Mouse (Mus musculus): ENCODE results near the gene Ppp1r18. TPM values are rescaled to one million over a fixed set of nuclear protein-coding genes. Genes with fewer than 3 reads are reported as not detected.

Ppp1r18 gene
- total RNA-seq (2018; cell fraction: chromatin; rRNA removed): 100 to 1,000 TPM in 22 of 26 experiments, 10 to 100 TPM in 4; 62.2 to 295 (median 178) TPM
- 100 to 1,000 TPM; 183 to 254 (median 218) TPM for total RNA-seq (2018; cell fraction: cytosol; rRNA removed)
- 100 to 1,000 TPM in 24 of 26 experiments, 10 to 100 TPM in 2; 99.4 to 300 (median 213) TPM for total RNA-seq (2018; cell fraction: nucleus; rRNA removed)
- polyA plus RNA-seq (2018): 166 to 235 TPM (median 189 TPM) in 3 replicates

DNA sequence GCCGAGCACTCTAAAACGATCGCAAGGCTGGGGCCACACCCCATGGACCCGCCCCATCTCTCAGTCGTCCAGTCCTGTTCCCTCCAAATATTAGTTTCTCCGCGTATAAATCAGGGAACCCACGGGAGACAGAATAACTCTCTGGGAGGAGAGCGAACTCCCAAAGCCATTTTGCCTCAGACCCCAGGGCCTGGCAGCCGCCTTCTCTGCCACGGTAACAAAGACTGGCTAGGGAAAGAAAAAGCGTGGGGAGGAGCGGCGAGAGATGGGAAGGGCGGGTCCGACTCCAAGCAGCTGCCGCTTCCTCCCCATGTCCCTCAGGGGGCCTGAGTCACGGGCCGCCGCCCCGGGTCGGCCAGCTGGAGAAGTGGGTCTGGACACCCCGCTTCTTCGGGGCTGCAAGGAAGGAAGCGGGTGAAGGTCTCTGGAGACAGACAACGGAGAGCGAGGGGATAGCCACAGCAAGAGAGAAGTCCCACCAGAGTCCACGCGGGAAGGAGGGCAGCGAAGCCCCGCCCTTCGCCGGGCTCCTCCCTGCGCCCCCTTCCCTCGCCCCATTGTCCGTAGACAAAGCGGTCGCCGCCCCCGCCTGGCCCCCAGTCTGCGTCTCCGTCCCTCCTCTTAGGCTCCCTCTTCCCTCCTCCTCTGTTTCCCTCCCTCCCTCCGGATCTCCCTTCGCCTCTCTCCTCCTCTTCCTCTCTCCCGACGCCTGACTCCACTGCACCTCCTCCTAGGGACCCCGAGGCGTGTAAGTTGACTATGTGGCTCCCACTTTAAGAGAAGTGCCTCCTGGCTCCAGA is at the start of gene Ppp1r18:
Ppp1r18 (plus strand) TSS at position 113 of the 800 bp plus-strand sequence.
- Histone ChIP-seq H3K4me3 (ENCODE audit: inconsistent target) (peak within 1 kb of the TSS; percentile 97), H3K79me2 (ENCODE audit: inconsistent target) (peaks cover 59% of the 10 kb centered on the region), H3K36me3 (ENCODE audit: inconsistent target) (no peaks in the 10 kb centered on the region), H3K27ac (peak within 1 kb of the TSS; percentile 98)
- 0% methylated on average over 48 of the region's 48 CpGs for WGBS (ENCODE audit: missing documents)

DNA sequence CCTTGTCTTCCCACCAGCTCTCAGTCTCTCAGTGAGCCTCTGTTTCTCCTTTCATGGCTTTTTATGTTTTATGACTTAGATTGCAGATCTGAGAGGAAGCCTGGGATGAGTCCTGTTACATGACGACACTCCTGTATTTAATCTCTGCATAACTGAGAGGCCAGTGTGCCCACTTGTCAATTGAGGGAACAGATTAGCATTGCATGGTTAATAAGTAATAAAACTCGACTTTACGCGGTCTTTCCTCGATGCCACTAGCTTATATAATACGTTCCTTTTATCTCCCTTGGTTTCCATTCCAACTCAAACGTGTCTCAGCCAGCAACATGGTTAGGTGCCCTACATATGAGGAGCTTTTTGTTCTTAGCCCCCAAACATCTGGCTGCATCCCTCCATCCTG is 49.6 kb upstream of the Ppp1r18 start:
- no peak overlapping the region for H3K4me3 ChIP-seq (ENCODE audit: inconsistent target)
- H3K36me3 ChIP-seq (ENCODE audit: inconsistent target): no peaks in the 10 kb centered on the region
- H3K79me2 ChIP-seq (ENCODE audit: inconsistent target): no peaks in the 10 kb centered on the region
- 81% methylated on average over 7 of the region's 7 CpGs for WGBS (ENCODE audit: missing documents)
- peak overlapping the region; percentile 86; the same call in 1 of the 2 replicates for H3K27ac ChIP-seq

DNA sequence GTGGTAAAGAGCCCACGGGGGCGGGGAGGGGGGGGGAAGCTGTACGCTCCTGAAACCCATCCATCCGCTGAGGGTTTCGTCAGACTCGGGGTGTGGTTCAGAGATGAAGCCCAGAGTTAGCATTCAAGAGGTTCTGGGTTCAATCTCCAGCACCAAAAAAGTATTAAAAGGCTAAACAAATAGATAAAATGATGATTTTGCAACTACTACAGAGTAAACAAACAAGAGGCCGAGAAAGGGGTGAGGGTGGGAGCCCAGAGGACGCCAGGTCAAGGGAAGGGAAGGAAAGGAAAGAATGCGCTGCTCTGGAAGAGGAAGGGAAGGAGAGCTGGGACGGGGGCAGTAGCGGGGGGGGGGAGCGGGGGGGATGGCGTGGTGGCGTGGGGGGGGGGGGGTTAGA is 48.7 kb upstream of the Ppp1r18 start:
- no peak overlapping the region for H3K4me3 ChIP-seq (ENCODE audit: inconsistent target)
- 75% methylated on average over 6 of the region's 14 CpGs for whole genome bisulfite sequencing (ENCODE audit: missing documents)
- H3K36me3 ChIP-seq (ENCODE audit: inconsistent target): no peaks in the 10 kb centered on the region
- H3K79me2 ChIP-seq (ENCODE audit: inconsistent target): peaks cover 3% of the 10 kb centered on the region
- no peak overlapping the region for H3K27ac ChIP-seq

DNA sequence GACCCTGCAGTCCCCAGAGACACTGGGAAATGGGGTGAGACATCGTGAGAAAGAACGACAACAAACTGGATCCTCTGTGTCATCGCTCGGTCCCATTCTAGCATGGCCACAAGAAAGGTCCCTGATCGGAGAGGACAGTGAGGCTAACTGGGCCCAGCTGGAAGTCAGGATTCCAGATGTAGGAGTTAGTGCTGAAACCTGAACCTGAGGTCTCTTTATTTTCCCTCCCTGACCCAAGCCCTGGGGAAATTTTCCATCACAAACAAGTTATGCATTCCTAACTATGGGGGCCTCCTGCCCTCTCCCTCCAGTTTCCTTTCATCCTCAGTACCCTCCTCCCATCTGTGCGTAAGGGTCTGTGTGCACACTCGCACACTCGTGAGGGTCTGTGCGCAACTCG is 48.2 kb upstream of the Ppp1r18 start:
- Histone ChIP-seq H3K27ac (no peak overlapping the region), H3K4me3 (ENCODE audit: inconsistent target) (no peak overlapping the region), H3K79me2 (ENCODE audit: inconsistent target) (peaks cover 8% of the 10 kb centered on the region), H3K36me3 (ENCODE audit: inconsistent target) (no peaks in the 10 kb centered on the region)
- 93% methylated on average over 10 of the region's 10 CpGs for whole genome bisulfite sequencing (ENCODE audit: missing documents)

DNA sequence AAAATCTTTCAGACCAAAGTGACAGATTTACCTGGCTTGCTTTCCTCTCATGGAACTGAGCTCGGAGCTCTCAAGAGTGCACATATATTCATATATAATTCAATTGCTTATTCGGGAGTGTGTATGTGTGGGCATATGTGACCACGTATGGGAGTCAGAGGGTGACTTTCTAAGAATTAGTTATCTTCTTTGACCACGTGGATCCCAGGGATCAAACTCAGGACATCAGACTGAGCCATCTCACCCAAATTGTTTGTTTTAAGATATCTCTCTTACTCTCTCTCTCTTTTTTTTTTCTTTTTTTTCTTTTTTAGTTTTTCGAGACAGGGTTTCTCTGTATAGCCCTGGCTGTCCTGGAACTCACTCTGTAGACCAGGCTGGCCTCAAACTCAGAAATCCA is 45.3 kb upstream of the Ppp1r18 start:
- WGBS (ENCODE audit: missing documents): 92% methylated on average over 4 of the region's 5 CpGs
- no peak overlapping the region for H3K27ac ChIP-seq
- no peak overlapping the region for H3K4me3 ChIP-seq (ENCODE audit: inconsistent target)
- peaks cover 13% of the 10 kb centered on the region for H3K79me2 ChIP-seq (ENCODE audit: inconsistent target)
- H3K36me3 ChIP-seq (ENCODE audit: inconsistent target): peaks cover 3% of the 10 kb centered on the region; the same call in 1 of the 2 replicates

DNA sequence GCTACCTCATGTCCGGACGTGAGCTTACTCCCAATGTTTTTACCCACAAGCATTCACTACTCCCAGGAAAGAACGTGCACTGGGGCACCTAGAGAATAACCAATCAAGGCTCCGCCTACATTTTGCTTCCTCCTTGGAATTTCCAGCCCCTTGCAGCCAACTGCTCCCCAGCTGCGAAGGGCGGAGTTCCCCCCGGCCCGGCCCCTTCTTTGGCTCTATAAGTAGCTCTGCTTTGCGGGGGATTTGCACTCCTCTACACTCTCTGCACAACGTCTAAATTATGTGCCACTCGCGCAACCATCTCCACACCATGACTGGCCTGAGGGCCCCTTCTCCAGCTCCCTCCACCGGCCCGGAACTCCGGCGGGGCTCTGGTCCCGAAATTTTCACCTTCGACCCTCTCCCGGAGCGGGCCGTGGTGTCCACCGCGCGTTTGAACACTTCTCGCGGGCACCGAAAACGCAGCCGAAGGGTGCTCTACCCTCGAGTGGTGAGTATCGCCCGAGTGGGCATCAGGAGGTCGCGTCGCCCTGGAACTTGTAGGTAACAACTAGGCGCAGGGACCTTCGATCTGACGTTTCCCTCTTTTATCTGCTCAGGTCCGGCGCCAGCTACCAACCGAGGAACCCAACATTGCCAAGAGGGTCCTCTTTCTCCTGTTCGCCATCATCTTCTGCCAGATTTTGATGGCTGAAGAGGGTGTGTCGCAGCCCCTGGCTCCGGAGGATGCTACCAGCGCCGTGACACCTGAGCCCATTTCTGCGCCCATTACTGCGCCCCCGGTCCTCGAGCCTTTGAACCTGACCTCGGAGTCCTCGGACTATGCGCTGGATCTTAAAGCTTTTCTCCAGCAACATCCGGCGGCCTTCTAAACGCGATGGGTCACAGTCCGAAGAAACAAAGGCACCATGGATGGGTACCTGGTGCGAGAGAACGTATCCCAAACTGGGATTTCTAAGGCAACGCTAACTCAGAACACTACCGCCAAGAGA is 43.7 kb upstream of the Ppp1r18 start, which contains the start of gene Ier3:
Ier3 (plus strand) TSS at position 246 of the 992 bp plus-strand sequence.
- peak within 1 kb of the TSS; percentile 84 for H3K27ac ChIP-seq

DNA sequence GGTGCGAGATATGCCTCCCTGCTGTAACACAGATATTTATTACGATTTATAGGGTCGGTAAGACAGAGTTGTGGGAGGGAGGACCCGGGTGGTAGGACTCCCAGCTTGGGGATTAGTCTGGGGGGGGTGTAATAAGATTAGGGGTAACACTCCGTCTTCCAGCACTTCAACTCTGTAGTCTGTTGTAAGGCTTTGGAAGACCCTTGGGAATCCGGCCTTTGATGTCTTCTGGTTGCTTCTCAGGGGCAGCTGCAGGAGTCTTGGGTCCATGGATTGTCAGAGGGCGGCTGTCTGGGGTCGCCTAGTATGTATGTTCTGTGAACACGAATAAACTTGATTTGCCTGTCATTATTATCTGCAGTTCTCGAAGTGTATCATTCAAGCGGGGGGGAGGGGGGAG is 42.8 kb upstream of the Ppp1r18 start:
- 1% methylated on average over 11 of the region's 11 CpGs for WGBS (ENCODE audit: missing documents)
- peak overlapping the region; percentile 84 for H3K27ac ChIP-seq
- peaks cover 27% of the 10 kb centered on the region for H3K36me3 ChIP-seq (ENCODE audit: inconsistent target)
- H3K4me3 ChIP-seq (ENCODE audit: inconsistent target): peak overlapping the region; percentile 94
- peaks cover 13% of the 10 kb centered on the region for H3K79me2 ChIP-seq (ENCODE audit: inconsistent target)

More for the DNA sequence above, 43.7 kb upstream of the Ppp1r18 start, which contains the start of gene Ier3:
- under 1% methylated on average over 62 of the region's 62 CpGs for WGBS (ENCODE audit: missing documents)
- H3K4me3 ChIP-seq (ENCODE audit: inconsistent target): peak within 1 kb of the TSS; percentile 94
- H3K36me3 ChIP-seq (ENCODE audit: inconsistent target): peaks cover 19% of the 10 kb centered on the region
- peaks cover 13% of the 10 kb centered on the region for H3K79me2 ChIP-seq (ENCODE audit: inconsistent target)

DNA sequence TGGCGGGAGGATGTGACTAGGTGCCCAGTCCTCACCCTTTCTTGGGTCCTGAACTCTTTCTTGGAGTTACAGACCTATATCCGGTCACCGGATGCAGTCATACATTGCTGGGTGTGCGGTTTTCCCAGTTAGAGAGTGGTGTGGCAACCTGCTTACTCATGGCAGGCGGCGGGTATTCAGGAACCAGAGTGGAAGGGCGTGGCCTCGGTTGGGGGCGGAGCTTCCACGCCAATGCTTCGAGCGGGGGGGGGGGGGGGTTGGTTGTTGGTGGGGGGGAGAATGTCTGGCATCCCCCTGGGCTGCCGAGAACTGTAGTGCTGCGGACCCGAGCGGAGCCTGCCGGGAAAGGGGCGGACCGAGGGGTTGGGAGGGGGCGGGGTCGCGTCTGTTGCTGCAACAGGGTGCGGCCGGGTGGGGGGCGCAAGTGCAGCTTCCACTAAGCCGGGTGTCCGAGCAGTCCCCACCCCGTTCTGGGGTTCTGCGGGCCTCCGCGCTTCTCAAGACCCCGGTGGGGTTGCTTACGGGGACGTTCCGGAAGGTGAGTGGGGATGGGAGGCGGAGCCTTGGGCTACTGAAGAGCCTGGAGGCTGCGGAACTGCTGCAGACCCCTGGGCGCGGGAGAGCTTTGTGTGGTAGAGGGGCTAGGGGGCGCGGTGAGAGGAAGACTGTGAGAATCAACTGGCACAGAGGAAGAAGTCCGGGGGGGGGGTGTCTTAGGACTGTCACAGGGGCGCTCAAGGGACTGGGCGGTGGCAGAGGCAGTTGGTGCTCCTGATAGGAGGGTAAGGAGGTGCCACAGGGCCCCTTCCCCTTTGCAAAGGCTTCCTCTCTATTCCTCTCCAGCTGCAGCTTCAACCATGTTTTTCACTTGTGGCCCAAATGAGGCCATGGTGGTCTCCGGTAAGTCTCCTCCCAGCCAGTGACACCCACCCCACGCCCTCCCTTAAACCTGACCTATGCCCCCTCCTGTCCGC is 42.1 kb upstream of the Ppp1r18 start, which contains the start of gene Flot1:
Flot1 (plus strand) TSS at position 267 of the 974 bp plus-strand sequence.
- peak within 1 kb of the TSS; percentile 84 for H3K27ac ChIP-seq
- H3K79me2 ChIP-seq (ENCODE audit: inconsistent target): peaks cover 13% of the 10 kb centered on the region
- WGBS (ENCODE audit: missing documents): 3% methylated on average over 40 of the region's 47 CpGs
- peak within 1 kb of the TSS; percentile 94 for H3K4me3 ChIP-seq (ENCODE audit: inconsistent target)
- peaks cover 29% of the 10 kb centered on the region for H3K36me3 ChIP-seq (ENCODE audit: inconsistent target)

DNA sequence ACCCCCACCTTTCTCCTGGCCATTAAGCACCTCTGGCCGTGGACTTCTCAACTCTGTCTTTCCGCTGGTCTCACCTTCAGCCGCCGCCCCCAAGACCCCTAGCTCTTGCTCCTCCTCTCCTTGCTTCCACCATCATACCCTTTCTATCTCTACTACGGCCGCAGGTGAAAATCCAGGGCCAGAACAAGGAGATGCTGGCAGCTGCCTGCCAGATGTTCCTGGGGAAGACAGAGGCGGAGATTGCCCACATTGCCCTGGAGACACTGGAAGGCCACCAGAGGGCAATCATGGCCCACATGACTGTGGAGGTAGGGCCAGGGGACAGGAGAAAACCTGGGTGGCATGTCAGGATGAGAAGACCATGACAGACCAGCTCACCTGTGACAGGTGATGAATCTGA is 41.0 kb upstream of the Ppp1r18 start:
- Histone ChIP-seq H3K79me2 (ENCODE audit: inconsistent target) (peaks cover 13% of the 10 kb centered on the region), H3K27ac (no peak overlapping the region), H3K4me3 (ENCODE audit: inconsistent target) (no peak overlapping the region), H3K36me3 (ENCODE audit: inconsistent target) (peaks cover 29% of the 10 kb centered on the region)
- 84% methylated on average over 7 of the region's 7 CpGs for WGBS (ENCODE audit: missing documents)

DNA sequence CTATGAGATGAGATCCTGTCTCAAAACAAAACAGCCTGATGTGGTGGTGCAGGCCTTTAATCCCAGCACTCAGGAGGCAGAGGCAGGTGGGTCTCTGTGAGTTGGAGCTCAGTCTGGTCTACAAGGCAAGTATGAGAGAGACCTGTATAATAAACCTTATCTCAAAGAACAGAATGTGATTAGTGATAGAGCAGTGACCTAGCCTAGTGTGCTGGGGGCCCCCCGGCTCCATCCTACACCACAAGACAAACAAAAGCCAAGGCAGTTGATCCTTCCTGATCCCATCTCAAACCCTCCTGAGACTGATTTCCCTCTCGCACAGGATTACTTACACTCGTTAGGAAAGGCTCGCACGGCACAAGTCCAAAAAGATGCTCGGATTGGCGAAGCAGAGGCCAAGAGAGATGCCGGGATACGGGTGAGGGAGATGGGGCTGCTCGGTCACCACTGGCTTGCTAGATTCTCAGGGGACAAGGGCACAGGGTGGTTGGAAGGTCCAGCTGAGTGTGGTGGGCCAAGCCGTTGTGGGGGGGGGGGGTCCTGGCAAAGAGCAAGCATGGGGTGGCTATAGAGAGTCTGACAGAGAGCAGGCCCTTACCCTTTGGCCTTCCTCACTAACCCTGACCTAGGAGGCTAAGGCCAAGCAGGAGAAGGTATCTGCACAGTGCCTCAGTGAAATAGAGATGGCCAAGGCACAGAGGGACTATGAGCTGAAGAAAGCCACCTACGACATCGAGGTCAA is 40.1 kb upstream of the Ppp1r18 start:
- H3K27ac ChIP-seq: no peak overlapping the region
- peaks cover 13% of the 10 kb centered on the region for H3K79me2 ChIP-seq (ENCODE audit: inconsistent target)
- peaks cover 29% of the 10 kb centered on the region for H3K36me3 ChIP-seq (ENCODE audit: inconsistent target)
- H3K4me3 ChIP-seq (ENCODE audit: inconsistent target): no peak overlapping the region
- 98% methylated on average over 5 of the region's 13 CpGs for WGBS (ENCODE audit: missing documents)

DNA sequence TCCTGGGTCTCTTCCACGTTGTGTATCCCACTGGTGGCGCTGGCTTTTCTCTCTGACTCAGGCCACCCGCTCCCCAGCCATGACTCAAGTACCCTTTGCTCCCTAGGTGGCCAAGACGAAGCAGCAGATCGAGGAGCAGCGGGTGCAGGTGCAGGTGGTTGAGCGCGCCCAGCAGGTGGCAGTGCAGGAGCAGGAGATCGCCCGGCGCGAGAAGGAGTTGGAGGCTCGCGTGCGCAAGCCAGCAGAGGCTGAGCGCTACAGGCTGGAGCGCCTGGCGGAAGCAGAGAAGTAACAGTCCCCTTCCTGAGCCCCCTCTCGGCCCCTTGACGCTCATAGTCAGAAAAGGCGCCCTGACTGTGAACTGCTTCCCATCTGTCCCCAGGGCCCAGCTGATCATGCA is 35.7 kb upstream of the Ppp1r18 start:
- H3K79me2 ChIP-seq (ENCODE audit: inconsistent target): peaks cover 17% of the 10 kb centered on the region
- H3K36me3 ChIP-seq (ENCODE audit: inconsistent target): peaks cover 59% of the 10 kb centered on the region
- no peak overlapping the region for H3K27ac ChIP-seq
- no peak overlapping the region for H3K4me3 ChIP-seq (ENCODE audit: inconsistent target)
- 11% methylated on average over 20 of the region's 21 CpGs for WGBS (ENCODE audit: missing documents)

DNA sequence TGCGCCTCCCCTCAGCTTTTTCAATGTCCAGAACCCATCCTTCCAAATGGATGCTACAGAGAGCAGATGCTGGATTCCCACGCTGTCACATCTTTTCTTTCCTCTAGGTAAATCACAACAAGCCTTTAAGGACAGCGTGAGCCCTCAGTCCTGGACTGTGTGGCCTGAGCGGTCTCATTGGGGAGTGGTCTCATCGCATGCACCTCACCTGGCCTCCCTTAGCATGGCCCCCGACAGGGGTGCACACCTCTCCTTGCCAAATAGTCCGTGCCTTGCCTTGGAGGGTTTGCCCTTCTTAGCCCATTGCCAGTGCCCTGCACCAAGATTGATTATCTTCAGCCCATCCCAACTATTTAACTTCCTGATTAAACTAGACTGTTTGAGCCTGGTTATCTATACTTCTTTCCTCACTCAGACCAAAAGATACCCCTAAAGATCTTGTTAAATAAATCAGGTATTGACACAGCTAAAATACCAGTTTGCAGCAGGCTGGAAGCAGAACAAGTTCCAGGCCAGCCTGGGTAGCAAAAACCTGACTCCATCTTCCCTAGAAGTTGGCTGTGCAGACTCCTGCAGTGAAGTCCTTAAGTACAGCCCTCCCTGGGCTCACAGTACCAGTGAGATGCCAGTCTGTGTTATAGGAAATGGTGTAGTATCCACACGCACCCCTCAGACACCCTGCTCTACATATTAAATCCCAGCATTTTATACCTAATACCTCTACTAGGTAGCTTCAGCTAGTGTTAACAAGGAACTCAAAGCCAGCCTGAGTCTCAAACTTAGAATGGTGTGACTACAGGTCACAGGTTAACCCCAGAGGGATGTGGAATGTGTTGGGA is 32.8 kb upstream of the Ppp1r18 start:
- Histone ChIP-seq H3K36me3 (ENCODE audit: inconsistent target) (peaks cover 44% of the 10 kb centered on the region), H3K79me2 (ENCODE audit: inconsistent target) (peaks cover 45% of the 10 kb centered on the region), H3K4me3 (ENCODE audit: inconsistent target) (no peak overlapping the region), H3K27ac (no peak overlapping the region)
- 90% methylated on average over 8 of the region's 8 CpGs for whole genome bisulfite sequencing (ENCODE audit: missing documents)

Data from macrophage (primary cell).